ENCODE assay signal across 22 mouse cellular contexts in the genomic region with DNA sequence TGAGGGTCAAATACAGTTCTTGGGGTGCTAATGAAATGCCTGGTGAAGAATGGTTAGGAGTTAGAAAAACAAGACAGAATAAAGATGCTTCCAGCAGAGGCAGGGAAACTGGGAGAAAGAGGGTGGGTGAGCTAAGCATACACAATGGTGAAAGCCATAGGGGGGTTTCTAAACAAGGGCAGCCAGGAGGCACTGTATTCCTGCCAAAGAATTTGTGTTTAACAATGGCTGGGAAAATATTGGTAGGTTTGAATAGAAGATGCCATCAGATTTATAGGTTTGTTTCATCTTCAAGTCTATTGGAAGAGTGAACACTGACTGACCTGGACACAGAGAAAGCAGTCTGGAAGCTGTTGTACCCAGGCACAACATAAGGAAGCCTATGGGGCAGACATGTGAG. TPM values are rescaled to one million over a fixed set of nuclear protein-coding genes. Genes with fewer than 3 reads are reported as not detected.
A peak's percentile ranks its signal among the peaks of the same experiment; 100 is the strongest.
DNase-seq lines count a peak whose midpoint lies in the region; ATAC-seq and TF ChIP-seq lines count a peak whose summit lies in the region.
"Had no signal": no experiment of that assay in that cellular context is flagged by ENCODE, and none has a peak within 500 bp of the region (broad histone marks: within the 10 kb centered on the region; RNA-seq: fewer than 3 reads in every experiment).

No protein-coding gene starts in this region.

- ATAC-seq in hindbrain, embryonic 13.5 days (ENCODE audit: low FRiP score), result no peak
- ATAC-seq in midbrain, embryonic 13.5 days, result no peak
- no peak for ATAC-seq in neural tube, embryonic 15.5 days (ENCODE audit: low FRiP score)
- ATAC-seq: liver, postnatal 0 days had no signal

- no peak overlapping the region for H3K9ac ChIP-seq in hindbrain, embryonic 13.5 days
- no peak overlapping the region for H3K9ac ChIP-seq in midbrain, embryonic 13.5 days (replicated peaks)
- peak overlapping the region; percentile 32 for H3K9ac ChIP-seq in neural tube, embryonic 15.5 days (replicated peaks)
- H3K9ac ChIP-seq: embryonic facial prominence, embryonic 13.5 days; liver, postnatal 0 days had no signal

- peaks cover 58% of the 10 kb centered on the region for H3K27me3 ChIP-seq in hindbrain, embryonic 13.5 days
- H3K27me3 ChIP-seq in midbrain, embryonic 13.5 days, result peaks cover 60% of the 10 kb centered on the region
- H3K27me3 ChIP-seq in neural tube, embryonic 15.5 days (replicated peaks), result peaks cover 26% of the 10 kb centered on the region
- H3K27me3 ChIP-seq in cerebellum, adult 2 months (ENCODE audit: control insufficient read depth, insufficient read depth, low read length), result peaks cover 7% of the 10 kb centered on the region; the same call in 1 of the 2 replicates

- no peak overlapping the region for H3K4me3 ChIP-seq in layer of hippocampus, adult 2 months
- H3K4me3 ChIP-seq in hindbrain, embryonic 13.5 days, result 0 out of 2 replicates have a peak overlapping the region, but pooled peaks have one; percentile 7
- no peak overlapping the region for H3K4me3 ChIP-seq in midbrain, embryonic 13.5 days (replicated peaks)
- H3K4me3 ChIP-seq in neural tube, embryonic 15.5 days (replicated peaks), result peak overlapping the region; percentile 76
- no peak overlapping the region for H3K4me3 ChIP-seq in cerebellum, adult 2 months (replicated peaks; ENCODE audit: insufficient read depth, low read depth, low read length)
- H3K4me3 ChIP-seq: embryonic facial prominence, embryonic 13.5 days; left cerebral cortex, adult 2 months; limb, embryonic 10.5 days; myocyte had no signal

- no peak for TF ChIP-seq POLR2A in cerebellum, adult 2 months (IDR thresholded peaks at IDR 0.05; ENCODE audit: borderline replicate concordance, insufficient read depth, low read length)

- DNase-seq in layer of hippocampus, adult 2 months (ENCODE audit: low spot score in 2 of 2), result no peak
- no peak for DNase-seq in layer of hippocampus, adult 11-12 months (ENCODE audit: low spot score)
- DNase-seq in cerebellum, adult 2 months, result no peak
- no peak for DNase-seq in lung, postnatal 10 days
- DNase-seq: adrenal gland, adult 8-10 months; cerebellum, postnatal 10 days; gastrocnemius, postnatal 14 days; heart, adult 18-20 months; kidney, adult 2 months; kidney, postnatal 10 days; liver, postnatal 0 days; thymus, postnatal 14 days had no signal

- no peaks in the 10 kb centered on the region for H3K36me3 ChIP-seq in hindbrain, embryonic 13.5 days
- no peaks in the 10 kb centered on the region for H3K36me3 ChIP-seq in midbrain, embryonic 13.5 days
- H3K36me3 ChIP-seq in neural tube, embryonic 15.5 days, result no peaks in the 10 kb centered on the region
- H3K36me3 ChIP-seq: embryonic facial prominence, embryonic 13.5 days; limb, embryonic 10.5 days had no signal

- H3K9me3 ChIP-seq in hindbrain, embryonic 13.5 days, result no peaks in the 10 kb centered on the region
- no peaks in the 10 kb centered on the region for H3K9me3 ChIP-seq in midbrain, embryonic 13.5 days
- H3K9me3 ChIP-seq in neural tube, embryonic 15.5 days (replicated peaks), result no peaks in the 10 kb centered on the region
- H3K9me3 ChIP-seq: embryonic facial prominence, embryonic 13.5 days; limb, embryonic 10.5 days had no signal

- H3K4me1 ChIP-seq in hindbrain, embryonic 13.5 days (replicated peaks), result peaks cover 44% of the 10 kb centered on the region
- H3K4me1 ChIP-seq in midbrain, embryonic 13.5 days (replicated peaks), result peaks cover 37% of the 10 kb centered on the region
- peaks cover 42% of the 10 kb centered on the region for H3K4me1 ChIP-seq in neural tube, embryonic 15.5 days
- no peaks in the 10 kb centered on the region for H3K4me1 ChIP-seq in cerebellum, adult 2 months (ENCODE audit: control insufficient read depth, insufficient read depth, low read length)

- TF ChIP-seq CTCF in layer of hippocampus, adult 2 months (conservative IDR thresholded peaks at IDR 0.05), result 0 out of 2 replicates have a peak, but pooled peaks have one; percentile 15
- no peak for TF ChIP-seq CTCF in cerebellum, adult 2 months (IDR thresholded peaks at IDR 0.05; ENCODE audit: borderline replicate concordance, insufficient read depth, low read depth, low read length)

- H3K4me2 ChIP-seq in hindbrain, embryonic 13.5 days, result peak overlapping the region; percentile 30
- H3K4me2 ChIP-seq in midbrain, embryonic 13.5 days (replicated peaks), result peak overlapping the region; percentile 17; the same call in 1 of the 2 replicates
- H3K4me2 ChIP-seq in neural tube, embryonic 15.5 days, result peak overlapping the region; percentile 90
- H3K4me2 ChIP-seq: embryonic facial prominence, embryonic 13.5 days had no signal

- no peak overlapping the region for H3K27ac ChIP-seq in layer of hippocampus, adult 2 months
- no peak overlapping the region for H3K27ac ChIP-seq in hindbrain, embryonic 13.5 days
- no peak overlapping the region for H3K27ac ChIP-seq in midbrain, embryonic 13.5 days
- H3K27ac ChIP-seq in neural tube, embryonic 15.5 days (replicated peaks), result peak overlapping the region; percentile 41
- no peak overlapping the region for H3K27ac ChIP-seq in cerebellum, adult 2 months (ENCODE audit: insufficient read depth, low read length)
- H3K27ac ChIP-seq: embryonic facial prominence, embryonic 13.5 days; left cerebral cortex, adult 2 months; limb, embryonic 10.5 days had no signal

RNA-seq across cellular contexts. Expression of gene Shisa6, which starts 2.4 kb away (rescaled TPM):
- 100 to 1,000 TPM; 193 to 194 TPM for total RNA-seq in layer of hippocampus, adult 2 months (2021)
- 3.1 and 4.0 TPM in 2 replicates for polyA plus RNA-seq in hindbrain, embryonic 13.5 days (2015; fragmentation: Nextera tagmentation; extraction: Ambion mirVana)
- polyA plus RNA-seq in midbrain, embryonic 13.5 days (2015; fragmentation: Nextera tagmentation; extraction: Ambion mirVana), result 0.93 and 2.8 TPM in 2 replicates
- 8.0 and 8.7 TPM in 2 replicates for polyA plus RNA-seq in neural tube, embryonic 15.5 days (2015; fragmentation: Nextera tagmentation; extraction: Ambion mirVana)
- polyA plus RNA-seq in cerebellum, adult 2 months (2012; rRNA removed), result 40.7 and 49.6 TPM in 2 replicates
- total RNA-seq: liver, adult 2 months; megakaryocyte-erythroid progenitor cell, adult 5-6 weeks had no signal
- polyA plus RNA-seq: liver, adult 2 months; liver, postnatal 0 days; myocyte; small intestine, adult 2 months had no signal

Comparison
In these comparisons a context has a peak if more than half of its experiments do, and no peak if none do; other contexts are left out.
1. H3K4me3 ChIP-seq: peak in hindbrain, embryonic 13.5 days (single experiment) and neural tube, embryonic 15.5 days (single experiment); none in layer of hippocampus, adult 2 months (single experiment), midbrain, embryonic 13.5 days (single experiment) and cerebellum, adult 2 months (single experiment).
2. H3K4me2 ChIP-seq: peak in every context shown above with its lines; median percentile 90 in neural tube, embryonic 15.5 days; 30 in hindbrain, embryonic 13.5 days; 17 in midbrain, embryonic 13.5 days.